Mouse (Mus musculus): Measurements from ENCODE around the gene Tm7sf2.

Tm7sf2 gene

DNA sequence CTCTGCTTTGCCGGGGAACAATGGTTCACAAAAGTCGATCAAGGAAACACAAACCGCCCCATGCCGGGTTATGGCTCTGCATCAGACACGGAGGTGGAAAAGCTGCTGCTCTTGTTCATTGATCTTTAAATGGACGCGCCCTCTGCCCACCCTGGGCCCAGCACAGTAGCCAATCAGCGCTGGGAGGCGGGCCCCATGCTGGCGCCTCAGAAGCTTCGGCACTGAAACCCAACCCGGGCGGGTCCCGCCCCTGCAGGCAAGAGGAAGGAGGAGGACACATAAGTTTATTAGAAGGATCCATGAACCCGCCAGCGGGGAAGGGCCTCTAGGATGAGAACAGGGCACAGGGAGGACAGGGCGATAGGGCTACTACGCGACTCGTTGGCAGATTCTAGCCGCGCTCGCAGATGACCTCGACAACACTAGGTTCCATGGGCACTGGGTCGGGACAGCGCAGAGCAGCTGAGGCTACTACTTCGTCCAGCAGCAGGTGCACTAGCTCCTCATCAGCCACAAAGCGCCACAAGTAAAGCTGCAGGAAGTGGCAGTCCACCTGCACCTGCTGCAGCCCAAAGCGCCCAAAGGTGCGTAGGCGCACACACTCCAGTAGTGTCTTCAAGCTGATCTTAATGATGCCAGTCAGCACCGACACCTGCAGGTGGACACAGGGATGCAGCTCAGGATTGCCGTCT is at the start of gene Tm7sf2:
TSS of gene Tm7sf2 (minus strand) at position 650 of the 692 bp plus-strand sequence.
- peak; percentile 83 for DNase-seq

DNA sequence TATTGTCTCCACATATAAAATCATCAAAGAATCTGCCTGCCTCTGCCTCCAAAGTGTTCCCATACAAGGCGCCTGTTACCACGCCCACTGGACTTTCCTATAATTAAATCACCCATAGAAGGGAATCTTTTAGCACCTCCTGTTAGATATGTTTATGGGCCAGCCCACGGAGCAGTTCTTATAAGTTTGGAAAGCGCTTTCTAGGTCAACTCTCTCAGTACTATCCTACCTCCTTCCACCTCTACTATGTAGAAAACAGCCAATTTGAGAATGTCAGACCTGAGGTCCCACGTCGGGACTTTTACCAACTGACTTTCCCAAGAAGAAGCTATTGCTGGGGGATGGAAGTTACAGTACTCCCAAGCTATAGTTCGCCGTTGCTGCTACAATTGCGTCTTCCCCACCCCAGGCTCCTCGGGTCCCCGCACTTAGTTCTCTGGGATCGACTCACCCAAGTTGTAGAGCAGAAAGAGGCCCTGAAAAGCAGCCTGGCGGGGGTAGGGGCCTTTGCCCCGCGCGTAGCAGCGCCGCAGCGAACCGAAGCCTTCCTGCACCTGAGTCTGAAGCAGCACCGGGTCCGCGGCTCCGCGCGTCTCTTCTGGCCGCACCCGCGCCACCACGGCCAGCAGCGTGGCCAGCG is 49.3 kb upstream of the Tm7sf2 start:
- DNase-seq = peak; percentile 49

DNA sequence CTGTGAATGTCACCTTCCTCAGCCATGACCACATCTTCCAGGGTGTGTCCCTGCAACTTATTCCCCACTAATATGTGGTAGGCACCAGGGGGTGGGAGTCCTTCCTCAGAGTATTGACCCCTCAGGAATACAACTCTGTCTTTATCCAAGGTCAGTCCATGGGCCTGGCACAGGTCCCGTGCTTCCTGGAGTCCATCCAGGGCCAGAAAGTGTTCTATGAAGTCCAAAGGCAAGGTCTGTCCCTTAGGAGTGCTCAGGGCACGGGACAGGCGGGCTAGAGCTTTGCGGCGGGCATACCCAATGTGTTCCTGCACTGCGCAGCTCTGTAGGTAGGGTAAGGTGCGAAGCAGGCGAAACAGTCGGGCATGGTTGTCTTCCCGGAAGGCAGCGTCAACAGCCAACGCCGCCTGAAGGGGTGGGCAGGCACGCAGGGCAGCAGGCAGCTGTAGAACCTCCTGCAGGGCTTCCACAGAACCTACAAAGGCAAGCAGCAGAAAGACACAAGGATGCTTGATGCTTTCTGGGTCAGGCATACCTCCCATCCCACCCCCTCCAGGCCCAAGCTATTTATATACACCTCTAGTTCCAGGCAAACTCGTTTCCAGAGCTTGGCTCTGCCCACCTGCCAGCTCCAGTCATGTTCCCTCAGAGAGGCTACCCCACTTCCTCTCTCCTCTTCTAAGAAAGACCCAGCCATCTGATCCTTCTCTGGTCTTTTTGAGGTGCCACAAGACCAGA is 48.1 kb upstream of the Tm7sf2 start:
- DNase-seq = peak; percentile 60

DNA sequence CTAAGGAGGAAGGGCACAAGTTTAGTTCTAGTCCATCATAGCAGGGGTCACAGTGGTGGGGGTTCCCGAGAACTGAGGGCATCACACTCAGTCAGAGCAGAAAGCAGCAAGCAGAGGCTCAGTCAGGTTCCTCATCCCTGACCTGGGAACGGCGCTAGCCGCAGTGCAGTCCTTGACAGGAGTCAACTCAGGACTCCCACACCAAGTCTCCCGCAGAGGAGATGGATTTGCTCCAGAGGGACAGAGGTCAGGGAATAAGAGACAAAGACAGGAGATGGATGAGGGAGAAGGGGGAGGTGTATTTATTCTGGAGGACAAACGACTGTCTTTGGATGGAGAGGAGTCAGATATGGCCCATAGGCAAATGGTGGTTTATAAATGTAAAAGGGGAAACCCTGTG is 44.9 kb upstream of the Tm7sf2 start:
- DNase-seq = no peak

DNA sequence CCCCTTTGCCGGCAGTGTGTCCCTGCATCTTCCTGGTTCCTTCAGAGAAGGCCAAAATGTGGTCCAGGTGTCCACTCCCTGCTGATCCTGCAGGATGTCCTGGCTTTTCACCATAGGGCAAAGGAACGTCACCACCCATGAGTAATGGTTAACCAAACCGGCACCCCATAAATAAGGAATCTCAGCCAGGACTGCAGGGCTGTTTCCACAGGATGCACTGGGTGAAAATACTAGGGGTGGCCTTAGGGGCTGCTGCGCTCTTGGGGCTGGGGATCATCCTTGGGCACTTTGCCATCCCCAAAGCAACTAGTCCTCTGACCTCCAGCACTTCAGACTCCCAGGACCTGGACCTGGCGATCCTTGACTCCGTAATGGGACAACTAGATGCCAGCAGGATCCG is 37.4 kb upstream of the Tm7sf2 start, which contains the start of gene Naaladl1:
TSS of gene Naaladl1 (plus strand) at position 197 of the 400 bp plus-strand sequence.
- DNase-seq = no peak

DNA sequence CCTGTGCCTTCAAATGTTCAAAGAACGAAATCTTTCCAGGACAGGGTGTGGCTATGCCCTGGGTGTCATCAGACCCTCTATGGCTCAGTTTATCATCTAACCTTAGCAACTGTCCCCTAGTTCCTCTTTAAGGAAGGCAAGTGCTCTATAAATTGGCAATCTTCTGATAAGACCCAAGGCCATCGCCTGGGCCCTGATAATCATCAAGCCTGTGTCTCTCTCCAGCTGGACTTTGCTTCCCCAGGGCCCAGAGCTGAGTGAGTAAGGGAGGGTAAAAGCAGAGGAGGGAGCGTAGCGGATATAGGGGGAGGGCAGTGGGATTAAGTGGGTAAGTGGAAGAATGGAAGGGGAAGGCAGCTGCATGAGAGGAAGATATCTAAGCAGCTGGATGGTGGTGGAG is 36.3 kb upstream of the Tm7sf2 start:
- DNase-seq = no peak

DNA sequence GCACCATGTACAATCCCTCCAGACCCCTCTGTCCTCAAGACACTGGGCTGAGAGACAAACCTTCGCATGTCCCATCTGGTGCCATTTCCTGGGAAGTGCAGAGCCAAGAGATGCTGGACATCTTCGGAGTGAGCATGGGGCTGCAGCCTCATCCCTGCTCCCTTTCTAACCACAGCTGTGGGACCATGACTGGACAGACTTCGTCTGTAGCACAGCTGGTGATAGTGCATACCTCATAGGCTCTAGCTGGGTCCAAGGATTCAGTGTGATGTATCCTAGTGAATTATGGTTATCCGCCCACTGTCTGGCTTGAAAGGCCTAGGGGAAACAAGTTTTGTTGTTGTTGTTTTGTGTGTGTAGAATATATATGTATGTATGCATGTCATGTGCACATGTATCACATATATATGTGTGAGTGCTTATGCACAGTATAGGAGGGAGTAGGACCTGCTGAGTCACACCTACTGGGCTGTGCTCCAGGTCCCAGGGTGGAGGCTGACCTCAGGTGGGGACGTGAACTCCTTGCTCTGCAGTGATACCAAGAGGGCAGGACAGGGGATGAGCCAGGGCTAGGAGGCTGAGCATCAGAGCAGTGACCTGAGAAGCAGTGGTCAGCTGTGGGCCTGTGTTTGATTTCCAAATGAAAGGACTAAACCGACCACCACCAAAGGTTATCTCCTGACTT is 34.1 kb upstream of the Tm7sf2 start:
- DNase-seq = no peak

DNA sequence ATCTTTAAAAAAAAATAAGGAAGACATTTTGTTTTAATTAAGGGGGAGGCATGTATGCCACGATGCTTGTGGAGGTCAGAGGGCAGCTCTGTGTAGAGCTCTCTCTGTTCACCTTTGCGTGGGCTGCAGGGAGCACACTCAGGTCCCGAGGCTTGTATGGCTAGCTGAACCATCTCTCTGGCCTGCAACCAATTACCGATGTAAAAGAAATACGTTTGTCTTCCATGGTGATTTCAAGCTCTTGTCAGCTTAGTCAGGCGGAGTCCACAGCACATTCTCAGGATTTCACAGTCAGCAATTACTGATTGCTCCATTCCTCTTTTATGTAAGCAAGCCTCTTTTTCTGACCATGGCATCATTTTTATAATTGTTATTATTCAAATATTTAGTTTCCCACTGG is 33.0 kb upstream of the Tm7sf2 start:
- no peak for DNase-seq

DNA sequence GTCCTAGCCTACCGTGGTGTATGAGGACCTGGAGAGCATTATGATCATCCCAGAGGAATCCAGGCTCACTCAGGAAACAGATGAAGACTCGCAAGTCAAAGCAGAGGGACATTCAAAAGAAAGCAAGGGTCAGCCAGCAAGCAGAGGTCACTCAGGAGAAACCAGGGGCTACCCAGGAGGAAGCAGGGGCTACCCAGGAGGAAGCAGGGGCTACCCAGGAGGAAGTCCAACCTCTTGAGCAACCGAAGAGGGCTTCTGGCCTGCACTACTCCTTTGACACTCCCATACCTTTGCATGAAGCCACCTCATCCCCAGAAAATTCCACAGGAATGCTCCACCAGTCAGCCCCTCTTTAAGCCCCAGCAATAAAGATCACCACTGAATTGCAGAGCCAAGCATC is 29.7 kb upstream of the Tm7sf2 start:
- no peak for DNase-seq

DNA sequence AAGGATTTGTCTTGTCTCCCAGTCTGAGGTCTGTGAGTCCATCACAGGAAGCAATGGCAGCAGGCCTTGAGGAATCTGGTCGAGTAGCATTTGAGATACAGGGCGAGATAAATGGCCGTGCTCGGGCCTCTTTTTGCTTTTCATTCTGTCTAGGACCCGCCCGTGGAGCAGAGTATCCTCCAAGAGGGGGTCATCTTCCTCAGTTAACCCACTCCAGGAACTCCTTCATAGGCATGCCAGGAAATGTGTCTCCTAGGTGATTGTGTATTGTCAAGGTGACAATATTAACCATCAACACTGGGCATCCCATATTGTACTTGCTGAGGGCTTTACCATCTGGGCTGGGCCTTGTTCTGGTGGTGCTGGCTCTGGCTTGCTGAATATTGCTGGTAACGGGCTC is 25.9 kb upstream of the Tm7sf2 start, which contains the start of gene AC131692.1:
TSS of gene AC131692.1 (plus strand) at position 301 of the 400 bp plus-strand sequence.
- DNase-seq = no peak

DNA sequence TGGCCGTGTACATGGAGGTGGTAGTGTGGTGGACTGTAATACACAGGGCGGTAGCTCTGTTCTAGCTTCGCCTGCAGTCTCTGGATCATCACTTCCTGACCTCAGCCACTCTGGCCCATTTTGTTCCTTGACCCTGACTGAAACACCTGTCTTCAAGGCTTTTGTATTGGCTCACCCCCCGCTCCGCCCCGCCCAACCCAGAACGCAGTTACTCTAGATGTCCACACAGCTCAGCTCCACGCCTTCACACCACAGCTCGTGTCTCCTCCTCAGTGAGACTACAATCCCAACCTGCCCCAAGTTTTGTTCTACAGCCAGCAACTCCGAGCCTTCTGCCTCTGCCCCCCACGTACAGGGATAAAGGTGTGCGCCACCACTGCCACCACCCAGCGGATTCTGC is 20.7 kb upstream of the Tm7sf2 start:
- DNase-seq = no peak

DNA sequence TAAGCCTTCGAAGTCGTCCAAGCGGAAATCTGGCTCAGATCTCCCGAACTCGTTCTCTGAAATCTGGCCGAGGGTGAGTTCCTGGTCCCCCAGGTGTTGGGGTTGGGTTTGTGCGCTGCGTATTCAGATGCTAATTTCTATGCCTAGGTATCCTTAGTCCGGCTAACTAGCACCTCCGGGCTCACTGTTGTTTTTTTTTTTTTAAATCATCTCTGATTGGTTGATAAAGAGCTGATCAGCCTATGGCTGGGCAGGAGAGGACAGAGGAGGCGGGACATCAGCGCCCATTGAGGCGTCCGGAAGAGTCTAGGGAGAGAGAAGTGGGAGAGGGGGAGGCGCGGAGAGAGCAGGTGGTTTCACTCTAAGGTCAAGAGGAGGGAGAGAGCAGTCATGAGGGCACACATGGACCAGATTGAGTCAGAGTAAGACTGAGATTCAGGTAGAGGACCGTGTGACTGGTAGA is 17.3 kb upstream of the Tm7sf2 start:
- DNase-seq = peak; percentile 21

DNA sequence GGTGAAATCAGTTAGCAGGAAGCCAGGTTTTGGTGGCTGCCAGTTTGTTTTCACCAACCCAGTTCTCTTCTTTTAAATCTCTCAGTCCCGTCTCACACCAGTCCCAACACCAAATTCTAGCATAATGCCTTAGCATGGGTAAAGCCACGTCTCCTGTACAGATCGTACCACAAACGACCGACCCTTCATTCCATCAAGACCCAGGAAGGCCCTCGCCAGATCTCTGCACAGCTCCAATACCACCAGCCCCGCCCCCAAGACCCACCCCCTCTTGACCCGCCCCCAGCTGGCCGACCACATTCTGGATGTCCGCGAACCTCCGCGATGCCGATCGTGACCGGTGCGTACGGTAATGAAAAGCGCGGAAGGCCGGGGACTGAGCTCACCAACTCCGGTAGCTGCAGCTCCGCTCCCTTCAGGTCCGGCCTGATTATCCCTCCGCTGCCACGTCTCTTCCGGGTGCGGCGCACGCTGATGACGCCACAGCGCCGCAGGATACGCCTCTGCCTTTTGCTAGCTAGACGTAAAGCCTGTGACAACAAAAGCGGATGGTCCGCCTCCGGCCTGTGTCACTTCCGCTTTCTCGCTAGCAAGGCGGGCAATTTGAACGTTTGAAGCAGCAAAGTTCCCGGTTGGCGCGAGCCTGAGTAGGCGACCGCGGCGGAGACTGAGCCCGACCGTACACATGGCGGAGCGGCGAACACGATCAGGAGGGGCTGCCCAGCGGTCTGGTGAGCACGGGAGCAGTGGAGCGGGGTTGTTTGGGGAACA is 16.5 kb upstream of the Tm7sf2 start, which contains the start of the genes Zfpl1 and Cdca5:
TSS of gene Zfpl1 (minus strand) at position 479 of the 771 bp plus-strand sequence.
TSS of gene Cdca5 (plus strand) at position 506 of the 771 bp plus-strand sequence.
- DNase-seq = peak; percentile 98

DNA sequence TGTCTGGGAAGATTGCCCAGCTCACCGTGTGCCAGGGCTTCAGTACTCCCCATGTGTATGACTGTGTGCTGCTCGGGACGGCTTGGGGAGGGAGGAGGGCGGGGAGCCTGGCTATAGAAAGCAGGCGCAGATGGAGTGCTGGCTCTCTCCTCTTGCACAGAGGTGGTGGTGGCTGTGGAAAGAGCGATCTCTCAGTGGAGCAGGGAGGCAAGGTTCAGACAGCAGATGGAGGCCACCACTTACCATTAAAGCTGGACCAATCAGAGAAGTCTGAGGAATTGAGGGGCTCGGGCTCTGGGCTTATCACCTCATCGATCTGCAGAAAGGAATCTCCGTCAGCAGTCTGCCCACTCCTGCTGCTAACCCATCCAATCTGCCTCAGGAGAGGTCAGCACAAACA is 14.0 kb upstream of the Tm7sf2 start, which contains the start of gene Gm28374:
TSS of gene Gm28374 (minus strand) at position 101 of the 400 bp plus-strand sequence.
- DNase-seq = peak; percentile 13

DNA sequence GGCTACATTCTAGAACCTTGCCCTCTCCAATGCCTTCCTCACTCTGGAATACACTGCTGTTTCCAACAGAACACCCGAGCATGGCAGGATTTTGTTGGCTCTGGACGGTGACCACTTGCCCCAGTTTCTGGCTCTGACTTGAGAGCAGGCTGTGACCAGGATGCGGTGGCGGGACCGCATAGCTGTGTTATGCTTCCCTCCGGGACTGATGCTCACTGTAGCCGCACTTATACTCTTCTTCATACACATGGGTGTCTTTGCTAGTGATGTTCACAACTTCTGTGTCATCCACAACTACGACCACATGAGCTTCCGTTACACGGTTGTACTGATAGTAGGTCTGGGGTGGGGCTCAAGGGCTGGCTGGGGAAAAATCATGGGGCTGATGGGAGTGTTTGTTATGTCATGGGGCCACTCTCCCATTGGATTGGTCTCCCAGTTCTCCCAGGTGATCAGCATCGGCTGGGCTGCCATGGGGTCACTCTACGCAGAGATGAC is 11.9 kb upstream of the Tm7sf2 start, which contains the start of gene Tmem262:
TSS of gene Tmem262 (plus strand) at position 51 of the 498 bp plus-strand sequence.
- DNase-seq = peak; percentile 23

DNA sequence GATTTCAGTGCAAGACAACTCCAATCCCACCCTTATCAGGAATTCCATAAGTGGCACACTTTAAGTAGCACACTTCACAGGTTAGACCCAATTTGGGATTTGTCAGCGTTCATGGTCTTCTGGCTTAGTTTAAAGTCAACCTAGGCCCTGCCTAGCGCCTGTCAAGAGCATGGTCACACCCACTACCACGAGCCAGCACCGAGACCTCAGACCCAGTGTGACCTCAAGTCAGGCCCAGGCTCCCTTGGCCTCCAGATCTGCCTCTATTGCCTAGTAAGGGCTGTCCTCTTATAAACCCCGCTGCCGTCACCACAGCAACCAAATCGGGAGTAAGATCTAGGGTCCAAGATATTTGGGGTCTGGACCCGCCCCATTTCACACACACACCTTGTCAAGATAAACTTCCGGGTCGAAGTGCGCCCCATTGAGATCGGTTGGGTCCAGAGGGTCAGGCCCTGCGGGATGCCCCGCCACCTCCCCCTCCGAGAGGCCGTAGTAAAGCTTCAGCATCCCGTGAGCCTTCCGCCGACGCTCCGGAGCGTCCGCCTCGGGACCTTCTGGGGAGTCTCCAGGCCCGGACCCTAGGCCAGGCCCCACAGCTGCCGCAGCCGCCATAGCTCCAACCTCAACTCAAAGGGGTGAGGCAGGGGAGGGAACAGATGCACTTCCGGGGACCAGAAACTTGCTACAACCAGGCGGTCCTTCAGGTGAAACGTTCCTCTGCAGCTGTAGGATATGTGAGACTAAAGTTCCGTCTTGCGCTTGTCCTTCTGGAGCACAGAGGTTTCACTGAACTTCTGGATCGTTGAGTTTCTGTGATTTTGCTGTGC is 8.6 kb upstream of the Tm7sf2 start, which contains the start of gene Vps51:
TSS of gene Vps51 (minus strand) at position 668 of the 830 bp plus-strand sequence.
- DNase-seq = peak; percentile 90

DNA sequence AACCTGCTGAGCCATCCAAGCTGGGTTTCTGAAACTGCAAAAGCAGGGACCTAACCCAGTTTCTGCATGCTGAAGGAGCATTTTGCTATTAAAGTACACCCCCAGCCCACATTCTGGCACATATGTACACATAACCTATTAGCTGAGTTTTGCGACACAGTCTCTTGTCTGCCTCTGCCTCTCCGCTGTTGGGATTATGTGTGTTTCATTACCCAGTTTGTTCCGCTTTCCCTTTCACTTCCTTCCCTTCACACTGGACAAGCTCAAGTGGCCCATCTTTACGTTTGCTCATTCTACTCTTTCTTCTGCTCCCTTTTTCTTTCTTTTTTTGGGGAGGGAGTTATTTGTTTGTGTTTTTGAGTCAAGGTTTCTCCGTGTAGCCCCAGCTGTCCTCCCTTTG is 5.7 kb upstream of the Tm7sf2 start:
- no peak for DNase-seq

DNA sequence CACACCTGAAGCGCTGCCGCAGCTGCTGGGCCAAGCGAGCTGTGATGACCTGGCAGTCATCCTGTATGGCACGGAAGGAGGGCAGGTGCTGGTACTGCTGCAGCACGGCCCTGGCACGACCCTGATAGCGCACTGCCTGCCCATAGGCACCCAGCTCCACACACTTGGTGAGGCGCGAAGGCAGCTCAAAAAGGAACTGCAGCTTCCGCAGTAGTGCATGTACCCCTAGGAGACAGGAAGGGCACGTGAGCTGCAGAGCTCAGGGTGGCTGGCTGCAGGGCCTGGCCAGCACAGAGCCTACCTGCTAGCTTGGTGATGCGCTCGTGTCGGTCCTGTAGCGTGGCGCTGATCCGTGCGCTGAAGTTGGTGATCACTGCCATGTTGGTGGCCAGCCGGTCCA is 3.1 kb upstream of the Tm7sf2 start:
- no peak for DNase-seq

DNA sequence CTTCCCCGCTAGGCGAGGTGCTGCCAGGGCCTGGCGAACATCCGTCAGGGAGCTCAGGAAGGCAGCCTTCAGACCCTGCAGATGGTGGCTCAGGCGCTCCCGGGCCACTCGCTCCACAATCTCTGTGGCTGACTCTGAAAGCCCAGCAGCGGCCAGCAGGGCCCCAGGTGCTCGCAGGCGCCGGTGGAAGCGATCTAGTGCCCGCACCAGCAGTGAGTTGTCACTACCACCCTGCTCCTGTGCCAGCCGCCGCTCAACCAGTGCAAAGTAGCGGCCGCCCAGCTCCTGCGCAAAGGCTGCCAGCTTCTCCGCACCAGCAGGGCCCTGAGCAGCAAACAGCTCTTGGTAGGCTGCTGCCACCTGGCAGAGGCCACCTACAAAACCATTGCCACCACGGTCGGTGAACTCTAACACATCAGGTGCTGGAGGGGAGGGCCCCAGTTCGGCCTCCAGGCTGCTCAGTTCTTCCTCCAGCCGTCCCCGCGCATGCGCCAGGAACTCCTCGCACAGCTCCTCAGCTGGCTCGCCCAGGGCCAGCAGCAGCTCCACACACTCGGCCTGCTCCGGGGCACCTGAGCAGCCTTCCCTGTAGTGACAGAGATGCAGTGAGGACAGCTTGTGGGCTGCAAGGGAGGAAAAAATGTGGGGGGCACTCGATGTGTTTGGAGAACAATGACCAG is 2.5 kb upstream of the Tm7sf2 start:
- no peak for DNase-seq

DNA sequence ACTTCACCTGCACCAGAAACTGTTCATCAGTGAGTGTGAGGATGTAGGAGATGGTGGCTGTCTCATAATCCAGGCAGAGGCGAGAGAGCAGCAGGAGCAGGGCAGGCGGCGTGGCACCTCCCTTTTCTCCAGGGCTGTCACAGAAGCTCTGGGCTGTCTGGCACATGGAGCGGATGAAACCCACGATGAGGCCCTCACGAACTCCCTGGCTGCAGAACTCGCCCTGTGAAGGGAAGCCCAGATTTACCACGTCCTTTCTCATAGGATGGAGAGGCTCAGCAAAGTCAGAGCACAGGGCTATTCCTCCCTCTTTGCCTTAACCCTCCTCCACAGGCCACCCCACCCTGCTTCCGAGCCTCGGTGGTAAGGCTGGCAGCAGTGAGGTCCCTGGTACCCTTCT is 1.7 kb upstream of the Tm7sf2 start:
- DNase-seq = no peak

Data from cerebellum, adult 9-10 months (tissue).